Mouse (Mus musculus): ENCODE measurements around the gene Gm49630. TPM values are rescaled to one million over a fixed set of nuclear protein-coding genes. Genes with fewer than 3 reads are reported as not detected.
"Not testable (repeated sequence)": the region's sequence is repeated elsewhere in the genome, so short reads cannot be mapped to it uniquely, and the experiment has no call there.

Gm49630 gene
- total and polyA plus RNA-seq, 3 experiments = not detected

- DNase-seq (ENCODE audit: extremely low read depth); in situ Hi-C loops (cut with MboI; ENCODE audit: low pct_ligation_motif_present, low pct_unique_long_range_greater_than_20kb, low sequenced_read_pairs); H3K4me2 ChIP-seq (ENCODE audit: insufficient read depth, low read depth, poor library complexity, severe bottlenecking); H3K4me1 ChIP-seq (ENCODE audit: control insufficient read depth in 1 of 2, insufficient read depth in 2 of 2); H3K79me2 ChIP-seq (replicated peaks; ENCODE audit: control insufficient read depth, extremely low read depth, insufficient read depth, poor library complexity, severe bottlenecking); H3K36me3 ChIP-seq (replicated peaks in 1 of 2; ENCODE audit: control insufficient read depth in 1 of 2, insufficient read depth in 1 of 2, low read length in 1 of 2); H3K27me3 ChIP-seq (replicated peaks); H3K9me3 ChIP-seq (replicated peaks; ENCODE audit: low read length); dilution Hi-C loops (cut with MboI; ENCODE audit: extremely low pct_ligation_motif_present, extremely low pct_unique_long_range_greater_than_20kb, low sequenced_read_pairs); H3K27ac ChIP-seq (ENCODE audit: insufficient read depth, low read depth); H3K9ac ChIP-seq (ENCODE audit: insufficient read depth, low read depth); H3K4me3 ChIP-seq (replicated peaks in 1 of 3; ENCODE audit: low read depth in 2 of 3, low read length in 2 of 3, poor library complexity in 1 of 3): not testable (repeated sequence)
These were observed 17.2 kb upstream of the Gm49630 start for GRCm38 (mm10) chr17:7388958-7389356.

- H3K79me2 ChIP-seq (replicated peaks; ENCODE audit: control insufficient read depth, extremely low read depth, insufficient read depth, poor library complexity, severe bottlenecking); H3K4me2 ChIP-seq (ENCODE audit: insufficient read depth, low read depth, poor library complexity, severe bottlenecking); H3K36me3 ChIP-seq (replicated peaks in 1 of 2; ENCODE audit: control insufficient read depth in 1 of 2, insufficient read depth in 1 of 2, low read length in 1 of 2); H3K9me3 ChIP-seq (replicated peaks; ENCODE audit: low read length); in situ Hi-C loops (cut with MboI; ENCODE audit: low pct_ligation_motif_present, low pct_unique_long_range_greater_than_20kb, low sequenced_read_pairs); H3K4me3 ChIP-seq (replicated peaks in 1 of 3; ENCODE audit: low read depth in 2 of 3, low read length in 2 of 3, poor library complexity in 1 of 3); H3K4me1 ChIP-seq (ENCODE audit: control insufficient read depth in 1 of 2, insufficient read depth in 2 of 2); dilution Hi-C loops (cut with MboI; ENCODE audit: extremely low pct_ligation_motif_present, extremely low pct_unique_long_range_greater_than_20kb, low sequenced_read_pairs); DNase-seq (ENCODE audit: extremely low read depth); H3K27me3 ChIP-seq (replicated peaks); H3K27ac ChIP-seq (ENCODE audit: insufficient read depth, low read depth); H3K9ac ChIP-seq (ENCODE audit: insufficient read depth, low read depth): not testable (repeated sequence)
These were observed 16.7 kb upstream of the Gm49630 start for GRCm38 (mm10) chr17:7388341-7388957.

DNA sequence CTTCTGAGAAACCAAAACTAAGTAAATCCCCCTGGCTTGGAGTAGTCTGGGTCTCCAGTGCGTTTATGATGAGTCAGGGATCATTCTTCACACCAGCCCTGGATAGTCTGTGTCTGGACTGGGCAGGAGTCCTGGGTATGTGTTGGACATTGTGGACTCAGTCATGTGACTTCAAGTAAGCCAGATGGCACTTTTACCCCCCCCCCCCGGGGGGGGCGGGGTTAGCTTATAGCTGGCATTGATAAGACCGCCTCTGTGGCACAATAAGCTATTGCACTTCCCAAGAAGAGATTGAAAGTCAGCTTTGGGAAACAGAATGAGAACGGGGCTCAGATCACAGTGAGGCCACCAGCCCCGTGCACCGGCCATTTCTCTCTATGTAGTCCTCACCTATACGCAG is 14.2 kb upstream of the Gm49630 start:
- H3K4me2 ChIP-seq (ENCODE audit: insufficient read depth, low read depth, poor library complexity, severe bottlenecking); H3K9me3 ChIP-seq (replicated peaks; ENCODE audit: low read length); DNase-seq (ENCODE audit: extremely low read depth); H3K9ac ChIP-seq (ENCODE audit: insufficient read depth, low read depth); H3K4me1 ChIP-seq (ENCODE audit: control insufficient read depth in 1 of 2, insufficient read depth in 2 of 2); H3K27ac ChIP-seq (ENCODE audit: insufficient read depth, low read depth); dilution Hi-C loops (cut with MboI; ENCODE audit: extremely low pct_ligation_motif_present, extremely low pct_unique_long_range_greater_than_20kb, low sequenced_read_pairs); H3K27me3 ChIP-seq (replicated peaks); H3K79me2 ChIP-seq (replicated peaks; ENCODE audit: control insufficient read depth, extremely low read depth, insufficient read depth, poor library complexity, severe bottlenecking); H3K4me3 ChIP-seq (replicated peaks in 1 of 3; ENCODE audit: low read depth in 2 of 3, low read length in 2 of 3, poor library complexity in 1 of 3); in situ Hi-C loops (cut with MboI; ENCODE audit: low pct_ligation_motif_present, low pct_unique_long_range_greater_than_20kb, low sequenced_read_pairs); H3K36me3 ChIP-seq (replicated peaks in 1 of 2; ENCODE audit: control insufficient read depth in 1 of 2, insufficient read depth in 1 of 2, low read length in 1 of 2): not testable (repeated sequence)

DNA sequence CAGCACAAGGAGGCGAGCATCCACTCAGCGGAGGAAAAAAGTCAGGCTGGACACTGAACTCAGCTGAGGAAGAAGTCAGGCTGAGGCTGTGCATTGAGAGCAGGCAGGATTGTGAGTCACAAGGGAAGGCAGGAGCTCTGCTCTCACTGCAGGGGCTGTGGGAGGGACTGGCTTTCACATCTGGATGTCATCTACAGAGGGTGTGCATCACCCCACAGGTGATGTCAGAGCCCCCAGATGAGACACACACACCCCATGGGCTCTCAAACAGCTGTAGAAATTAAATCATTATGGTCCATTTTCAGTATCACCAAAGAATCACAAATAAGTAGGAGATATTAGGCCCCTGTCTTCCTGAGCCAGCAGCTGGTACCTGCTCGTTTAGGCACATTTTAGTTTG is 13.6 kb upstream of the Gm49630 start, which contains the start of gene Unc93a2:
TSS of gene Unc93a2 (minus strand) at position 101 of the 400 bp plus-strand sequence.
- H3K4me1 ChIP-seq (ENCODE audit: control insufficient read depth in 1 of 2, insufficient read depth in 2 of 2); H3K27ac ChIP-seq (ENCODE audit: insufficient read depth, low read depth); H3K9ac ChIP-seq (ENCODE audit: insufficient read depth, low read depth); DNase-seq (ENCODE audit: extremely low read depth); H3K36me3 ChIP-seq (replicated peaks in 1 of 2; ENCODE audit: control insufficient read depth in 1 of 2, insufficient read depth in 1 of 2, low read length in 1 of 2); H3K27me3 ChIP-seq (replicated peaks); H3K79me2 ChIP-seq (replicated peaks; ENCODE audit: control insufficient read depth, extremely low read depth, insufficient read depth, poor library complexity, severe bottlenecking); H3K9me3 ChIP-seq (replicated peaks; ENCODE audit: low read length); H3K4me3 ChIP-seq (replicated peaks in 1 of 3; ENCODE audit: low read depth in 2 of 3, low read length in 2 of 3, poor library complexity in 1 of 3); H3K4me2 ChIP-seq (ENCODE audit: insufficient read depth, low read depth, poor library complexity, severe bottlenecking); in situ Hi-C loops (cut with MboI; ENCODE audit: low pct_ligation_motif_present, low pct_unique_long_range_greater_than_20kb, low sequenced_read_pairs); dilution Hi-C loops (cut with MboI; ENCODE audit: extremely low pct_ligation_motif_present, extremely low pct_unique_long_range_greater_than_20kb, low sequenced_read_pairs): not testable (repeated sequence)

DNA sequence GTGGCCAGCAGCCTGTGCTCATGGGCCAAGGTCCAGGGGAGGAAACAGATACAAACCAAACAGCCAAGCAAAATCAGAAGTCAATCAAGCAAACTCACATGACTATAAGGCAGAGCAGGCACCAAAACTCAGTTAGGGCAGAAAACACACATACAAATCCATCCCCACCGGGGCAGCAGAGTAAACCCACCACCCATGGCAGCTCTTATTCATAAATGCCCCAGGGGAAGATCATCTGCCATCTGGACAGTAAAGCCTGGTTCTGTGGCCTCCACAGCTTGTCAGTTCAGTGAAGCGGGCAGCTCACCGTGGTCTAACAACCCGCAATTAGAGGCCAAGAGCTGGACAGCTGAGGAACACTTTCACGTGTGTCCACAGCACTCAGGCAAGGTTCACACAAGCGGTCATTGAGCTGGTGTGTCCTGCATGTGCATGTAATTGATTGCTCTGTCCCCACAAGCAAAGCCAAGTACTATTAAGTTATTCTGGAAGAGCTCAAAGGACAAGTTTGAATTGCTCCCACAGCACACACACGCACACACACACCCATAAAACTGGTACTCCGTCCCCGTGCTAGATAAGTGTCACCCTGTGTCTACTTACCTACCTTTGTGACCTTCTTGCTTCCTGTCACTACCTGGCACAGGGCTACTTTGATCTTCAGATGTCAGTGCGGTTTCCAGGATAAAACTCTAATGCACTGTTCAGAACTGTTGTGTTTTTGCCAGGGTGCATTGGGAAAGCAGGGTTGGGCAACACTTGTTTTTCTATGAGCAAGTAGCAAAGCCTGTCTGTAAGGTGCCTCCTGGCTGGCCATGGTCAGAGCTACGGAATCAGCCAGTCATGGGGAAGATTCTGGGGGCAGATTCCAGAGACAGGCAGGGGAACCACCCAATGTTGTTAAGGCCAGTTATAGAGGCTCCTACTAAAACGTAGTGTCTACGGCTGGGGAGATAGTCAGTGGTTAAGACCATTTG is 11.7 kb upstream of the Gm49630 start:
- H3K9me3 ChIP-seq (replicated peaks; ENCODE audit: low read length); H3K27ac ChIP-seq (ENCODE audit: insufficient read depth, low read depth); H3K79me2 ChIP-seq (replicated peaks; ENCODE audit: control insufficient read depth, extremely low read depth, insufficient read depth, poor library complexity, severe bottlenecking); H3K27me3 ChIP-seq (replicated peaks); H3K4me3 ChIP-seq (replicated peaks in 1 of 3; ENCODE audit: low read depth in 2 of 3, low read length in 2 of 3, poor library complexity in 1 of 3); in situ Hi-C loops (cut with MboI; ENCODE audit: low pct_ligation_motif_present, low pct_unique_long_range_greater_than_20kb, low sequenced_read_pairs); H3K9ac ChIP-seq (ENCODE audit: insufficient read depth, low read depth); H3K4me1 ChIP-seq (ENCODE audit: control insufficient read depth in 1 of 2, insufficient read depth in 2 of 2); dilution Hi-C loops (cut with MboI; ENCODE audit: extremely low pct_ligation_motif_present, extremely low pct_unique_long_range_greater_than_20kb, low sequenced_read_pairs); DNase-seq (ENCODE audit: extremely low read depth); H3K4me2 ChIP-seq (ENCODE audit: insufficient read depth, low read depth, poor library complexity, severe bottlenecking); H3K36me3 ChIP-seq (replicated peaks in 1 of 2; ENCODE audit: control insufficient read depth in 1 of 2, insufficient read depth in 1 of 2, low read length in 1 of 2): not testable (repeated sequence)

GRCm38 (mm10) chr17:7382711-7383110 is 10.9 kb upstream of the Gm49630 start:
- H3K9ac ChIP-seq (ENCODE audit: insufficient read depth, low read depth); H3K4me3 ChIP-seq (replicated peaks in 1 of 3; ENCODE audit: low read depth in 2 of 3, low read length in 2 of 3, poor library complexity in 1 of 3); H3K4me1 ChIP-seq (ENCODE audit: control insufficient read depth in 1 of 2, insufficient read depth in 2 of 2); H3K79me2 ChIP-seq (replicated peaks; ENCODE audit: control insufficient read depth, extremely low read depth, insufficient read depth, poor library complexity, severe bottlenecking); H3K9me3 ChIP-seq (replicated peaks; ENCODE audit: low read length); in situ Hi-C loops (cut with MboI; ENCODE audit: low pct_ligation_motif_present, low pct_unique_long_range_greater_than_20kb, low sequenced_read_pairs); H3K4me2 ChIP-seq (ENCODE audit: insufficient read depth, low read depth, poor library complexity, severe bottlenecking); DNase-seq (ENCODE audit: extremely low read depth); H3K27me3 ChIP-seq (replicated peaks); H3K36me3 ChIP-seq (replicated peaks in 1 of 2; ENCODE audit: control insufficient read depth in 1 of 2, insufficient read depth in 1 of 2, low read length in 1 of 2); dilution Hi-C loops (cut with MboI; ENCODE audit: extremely low pct_ligation_motif_present, extremely low pct_unique_long_range_greater_than_20kb, low sequenced_read_pairs); H3K27ac ChIP-seq (ENCODE audit: insufficient read depth, low read depth): not testable (repeated sequence)
